Mouse (Mus musculus) hindbrain, embryonic 12.5 days (tissue): ENCODE data around the gene Car1. TPM values are rescaled to one million over a fixed set of nuclear protein-coding genes. Genes with fewer than 3 reads are reported as not detected.
"Not testable (repeated sequence)": the region's sequence is repeated elsewhere in the genome, so short reads cannot be mapped to it uniquely, and the experiment has no call there.

Experiments used
- ATAC-seq: fragments of 200-750 bp; cut with Nextera tagmentation; 2 replicates; pipeline ENCODE4 v1.8.0; 2017; ENCODE audit warnings: moderate TSS enrichment; ENCODE audit not compliant: low FRiP score
- H3K27ac ChIP-seq: fragments of 300-500 bp; sonication (generic); 2 replicates; pipeline ENCODE4 v1.5.1; 2016; ENCODE audit warnings: mild to moderate bottlenecking
- H3K27me3 ChIP-seq: fragments of 300-500 bp; sonication (generic); 2 replicates; pipeline ENCODE4 v1.6.1; 2016; ENCODE audit warnings: mild to moderate bottlenecking
- H3K36me3 ChIP-seq: fragments of 300-500 bp; sonication (generic); 2 replicates; pipeline ENCODE4 v1.6.1; 2016; ENCODE audit warnings: mild to moderate bottlenecking
- H3K4me1 ChIP-seq: fragments of 300-500 bp; sonication (generic); 2 replicates; pipeline ENCODE4 v1.6.1; 2016
- H3K4me2 ChIP-seq: fragments of 300-500 bp; sonication (generic); replicated peaks from 2 replicates; pipeline ENCODE4 v1.6.1; 2016; ENCODE audit warnings: mild to moderate bottlenecking
- H3K4me3 ChIP-seq: fragments of 300-500 bp; sonication (generic); 2 replicates; pipeline ENCODE4 v1.5.1; 2016; ENCODE audit warnings: mild to moderate bottlenecking
- H3K9ac ChIP-seq: fragments of 300-500 bp; sonication (generic); 2 replicates; pipeline ENCODE4 v1.6.1; 2016; ENCODE audit warnings: mild to moderate bottlenecking, moderate library complexity
- H3K9me3 ChIP-seq: fragments of 300-500 bp; sonication (generic); replicated peaks from 2 replicates; pipeline ENCODE4 v1.6.1; 2016; ENCODE audit warnings: mild to moderate bottlenecking
- WGBS: fragments of 180-500 bp; shearing (Covaris S2); methylation state at CpG from one replicate; pipeline ENCODE4 v1.1.7; 2016; 5-methylcytosine and 5-hydroxymethylcytosine counted together
- polyA plus RNA-seq: library from polyadenylated mRNA; unstranded; fragments of >200 nt; fragmentation: Nextera tagmentation; extraction: Ambion mirVana; gene quantifications from 2 replicates; pipeline ENCODE4 v1.2.1, GENCODE M21; 2016

The Car1 gene
- polyA plus RNA-seq, result 0.23 TPM in 1 of 2 replicates, not detected in the other

DNA sequence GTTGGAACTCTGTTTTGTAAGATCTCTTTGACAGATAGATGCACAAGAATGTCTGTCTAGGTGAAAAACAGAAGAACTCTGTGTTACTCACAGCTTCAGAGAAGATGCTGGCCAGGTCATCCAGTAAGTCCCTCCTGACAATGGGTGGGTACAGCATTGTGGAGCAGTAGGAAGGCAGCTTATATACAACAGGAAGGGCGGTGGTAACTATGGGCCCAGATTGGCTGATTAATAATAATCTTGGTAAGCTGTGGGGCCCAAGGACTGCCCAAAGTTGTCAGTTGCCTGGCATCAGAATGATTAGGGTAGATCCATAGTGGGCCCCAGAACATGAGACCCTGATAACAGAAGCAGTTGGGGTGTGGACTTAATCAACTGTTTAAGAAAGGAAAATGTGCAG, at the start of gene Car1:
Gene Car1, minus strand, starts transcription at position 158 of the 400 bp plus-strand sequence.
- no peak within 1 kb of the TSS for H3K4me2 ChIP-seq
- ATAC-seq, result no peak
- H3K9ac ChIP-seq, result no peak within 1 kb of the TSS
- no peaks in the 10 kb centered on the region for H3K4me1 ChIP-seq
- WGBS, result 91% methylated on average over 1 of the region's 1 CpGs
- no peak within 1 kb of the TSS for H3K27ac ChIP-seq
- no peak within 1 kb of the TSS for H3K4me3 ChIP-seq
- H3K27me3 ChIP-seq, result no peaks in the 10 kb centered on the region
- H3K9me3 ChIP-seq, result no peaks in the 10 kb centered on the region
- H3K36me3 ChIP-seq, result no peaks in the 10 kb centered on the region

DNA sequence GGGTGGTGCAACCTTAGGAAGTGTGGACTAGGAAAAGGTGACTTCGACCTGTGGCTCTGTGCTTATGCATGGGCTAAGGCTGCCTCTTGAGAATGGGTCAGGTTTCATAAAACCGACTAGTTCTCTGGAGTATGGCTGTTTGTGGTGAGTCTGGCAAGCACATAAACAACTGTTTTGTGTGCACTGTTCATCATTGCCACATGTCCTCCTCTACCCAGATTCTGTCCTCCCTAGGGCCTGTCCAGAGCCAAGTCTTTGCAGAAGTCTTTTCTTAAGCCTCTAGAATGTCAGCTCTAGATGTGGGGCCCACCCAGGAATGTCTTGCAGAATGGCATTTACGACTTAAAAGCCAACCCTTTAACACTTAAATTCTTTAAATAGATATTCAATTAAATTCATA, 49.7 kb upstream of the Car1 start:
- 87% methylated on average over 3 of the region's 3 CpGs for WGBS

GRCm38 (mm10) chr3:14854446-14854845, 46.3 kb upstream of the Car1 start:
- no peak overlapping the region for H3K9ac ChIP-seq
- H3K4me1 ChIP-seq, result no peaks in the 10 kb centered on the region
- H3K9me3 ChIP-seq, result no peaks in the 10 kb centered on the region
- no peak overlapping the region for H3K4me3 ChIP-seq
- H3K27me3 ChIP-seq, result no peaks in the 10 kb centered on the region
- H3K36me3 ChIP-seq, result no peaks in the 10 kb centered on the region
- ATAC-seq, result no peak
- H3K4me2 ChIP-seq, result no peak overlapping the region
- WGBS, result 80% methylated on average over 1 of the region's 1 CpGs
- no peak overlapping the region for H3K27ac ChIP-seq

More for the DNA sequence above, 49.7 kb upstream of the Car1 start:
- no peak overlapping the region for H3K27ac ChIP-seq
- H3K36me3 ChIP-seq, result no peaks in the 10 kb centered on the region
- H3K27me3 ChIP-seq, result no peaks in the 10 kb centered on the region
- ATAC-seq, result no peak
- H3K4me3 ChIP-seq, result no peak overlapping the region
- H3K9ac ChIP-seq, result no peak overlapping the region
- H3K9me3 ChIP-seq, result no peaks in the 10 kb centered on the region
- no peak overlapping the region for H3K4me2 ChIP-seq
- H3K4me1 ChIP-seq, result 0 out of 2 replicates have a peak, but pooled peaks cover 2% of the 10 kb centered on the region

DNA sequence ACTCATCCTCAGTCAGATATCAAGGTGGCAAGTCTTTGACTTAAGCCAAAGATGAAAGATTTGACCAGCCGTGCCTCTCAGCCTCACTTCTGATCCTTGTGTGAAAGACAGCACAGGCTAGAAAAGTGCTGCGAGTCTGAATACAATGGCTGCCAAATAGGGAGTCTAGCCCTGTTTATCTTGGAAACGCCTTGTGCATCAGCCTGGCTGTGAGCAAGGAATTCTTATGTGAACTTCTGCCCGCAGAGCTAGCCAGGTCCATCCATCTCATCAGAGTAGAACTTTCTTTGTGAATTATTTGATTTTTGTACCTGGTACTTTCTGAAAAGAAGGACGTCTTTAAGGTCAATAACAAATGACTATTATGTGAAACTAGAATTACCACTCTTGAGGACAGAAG, 45.8 kb upstream of the Car1 start:
- H3K36me3 ChIP-seq, result no peaks in the 10 kb centered on the region
- H3K4me2 ChIP-seq, result no peak overlapping the region
- no peaks in the 10 kb centered on the region for H3K27me3 ChIP-seq
- WGBS, result 80% methylated on average over 5 of the region's 5 CpGs
- no peak for ATAC-seq
- H3K9ac ChIP-seq, result no peak overlapping the region
- no peaks in the 10 kb centered on the region for H3K4me1 ChIP-seq
- no peaks in the 10 kb centered on the region for H3K9me3 ChIP-seq
- H3K4me3 ChIP-seq, result no peak overlapping the region
- H3K27ac ChIP-seq, result no peak overlapping the region

GRCm38 (mm10) chr3:14848587-14849254, 40.6 kb upstream of the Car1 start:
- H3K4me3 ChIP-seq, result no peak overlapping the region
- no peak for ATAC-seq
- H3K9me3 ChIP-seq, result no peaks in the 10 kb centered on the region
- no peaks in the 10 kb centered on the region for H3K4me1 ChIP-seq
- H3K36me3 ChIP-seq, result no peaks in the 10 kb centered on the region
- no peaks in the 10 kb centered on the region for H3K27me3 ChIP-seq
- no peak overlapping the region for H3K9ac ChIP-seq
- WGBS, result 87% methylated on average over 2 of the region's 2 CpGs
- H3K27ac ChIP-seq, result no peak overlapping the region
- H3K4me2 ChIP-seq, result no peak overlapping the region

- Histone ChIP-seq H3K27ac (no peak overlapping the region), H3K4me1 (no peaks in the 10 kb centered on the region), H3K27me3 (no peaks in the 10 kb centered on the region), H3K36me3 (no peaks in the 10 kb centered on the region), H3K4me3 (no peak overlapping the region), H3K9ac (no peak overlapping the region), H3K9me3 (no peaks in the 10 kb centered on the region), H3K4me2 (no peak overlapping the region)
- WGBS, result 79% methylated on average over 3 of the region's 3 CpGs
- ATAC-seq, result no peak
Observed at GRCm38 (mm10) chr3:14839466-14840118, 31.4 kb upstream of the Car1 start.

DNA sequence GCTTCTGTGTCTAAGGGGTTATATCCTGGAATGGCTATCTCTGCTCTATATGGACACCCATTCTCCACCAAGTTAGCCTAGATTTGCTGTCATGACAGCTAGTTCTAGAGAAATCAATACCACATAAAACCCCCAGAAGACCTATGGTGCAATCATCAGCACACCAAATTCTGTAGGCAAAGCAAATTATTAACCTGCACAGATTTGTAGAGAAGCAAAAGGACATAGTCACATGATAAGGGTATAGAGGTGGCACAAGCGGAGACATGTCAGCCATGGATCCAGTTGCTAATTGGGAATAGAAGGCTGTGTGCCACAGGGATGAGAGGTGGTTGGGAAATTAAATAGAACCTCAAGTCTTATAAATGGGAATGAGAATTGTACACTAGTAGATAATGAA, 30.8 kb upstream of the Car1 start:
- Histone ChIP-seq H3K4me1 (no peaks in the 10 kb centered on the region), H3K4me3 (no peak overlapping the region), H3K9me3 (no peaks in the 10 kb centered on the region), H3K27me3 (no peaks in the 10 kb centered on the region), H3K4me2 (no peak overlapping the region), H3K36me3 (no peaks in the 10 kb centered on the region), H3K27ac (no peak overlapping the region), H3K9ac (no peak overlapping the region)
- WGBS, result 94% methylated on average over 1 of the region's 1 CpGs
- no peak for ATAC-seq

GRCm38 (mm10) chr3:14832766-14833165, 24.6 kb upstream of the Car1 start:
- H3K27ac ChIP-seq, result no peak overlapping the region
- ATAC-seq, result no peak
- H3K9ac ChIP-seq, result no peak overlapping the region
- H3K4me2 ChIP-seq, result no peak overlapping the region
- H3K36me3 ChIP-seq, result no peaks in the 10 kb centered on the region
- no peaks in the 10 kb centered on the region for H3K4me1 ChIP-seq
- H3K4me3 ChIP-seq, result no peak overlapping the region
- H3K9me3 ChIP-seq, result no peaks in the 10 kb centered on the region
- no peaks in the 10 kb centered on the region for H3K27me3 ChIP-seq

DNA sequence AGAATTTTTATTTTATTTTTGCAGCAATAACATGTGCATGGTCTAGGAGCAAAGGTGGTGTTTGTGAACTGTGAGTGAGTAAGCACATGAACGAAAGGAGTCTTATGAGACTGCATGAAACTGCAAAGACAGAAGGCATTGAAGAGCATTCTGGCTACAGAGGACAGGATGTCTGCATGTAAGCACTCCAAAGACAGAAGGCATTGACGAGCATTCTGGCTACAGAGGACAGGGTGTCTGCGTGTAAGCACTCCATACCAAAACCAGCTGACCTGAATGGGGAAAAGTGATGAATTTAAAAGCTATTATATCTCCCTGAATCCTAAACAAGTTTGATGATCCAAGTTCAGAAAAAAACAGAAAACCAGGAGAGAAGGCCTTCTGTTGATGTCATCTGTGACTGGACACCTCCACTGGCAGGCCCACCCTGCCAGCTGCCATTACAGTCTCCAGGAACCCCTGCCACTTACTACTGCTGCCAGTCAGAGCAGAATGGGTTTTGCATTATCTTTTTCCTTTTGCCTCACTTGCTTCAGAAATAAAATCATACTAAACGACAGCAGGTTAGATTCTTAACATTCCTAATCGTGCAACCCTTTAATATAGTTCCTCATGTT, 23.2 kb upstream of the Car1 start:
- no peak for ATAC-seq
- Histone ChIP-seq H3K27me3 (no peaks in the 10 kb centered on the region), H3K9me3 (no peaks in the 10 kb centered on the region), H3K4me1 (no peaks in the 10 kb centered on the region), H3K9ac (no peak overlapping the region), H3K36me3 (no peaks in the 10 kb centered on the region), H3K4me3 (no peak overlapping the region), H3K27ac (no peak overlapping the region), H3K4me2 (no peak overlapping the region)
- WGBS, result 86% methylated on average over 5 of the region's 5 CpGs

GRCm38 (mm10) chr3:14828896-14829295, 20.7 kb upstream of the Car1 start:
- H3K27ac ChIP-seq, result no peak overlapping the region
- H3K9ac ChIP-seq, result no peak overlapping the region
- no peak for ATAC-seq

GRCm38 (mm10) chr3:14819844-14820504, 11.8 kb upstream of the Car1 start:
- Histone ChIP-seq H3K27ac (no peak overlapping the region), H3K27me3 (no peaks in the 10 kb centered on the region), H3K4me1 (no peaks in the 10 kb centered on the region), H3K9me3 (no peaks in the 10 kb centered on the region), H3K9ac (no peak overlapping the region), H3K4me2 (no peak overlapping the region), H3K4me3 (no peak overlapping the region), H3K36me3 (no peaks in the 10 kb centered on the region)
- no peak for ATAC-seq
- WGBS, result 74% methylated on average over 1 of the region's 1 CpGs

More at GRCm38 (mm10) chr3:14828896-14829295, 20.7 kb upstream of the Car1 start:
- H3K4me1 ChIP-seq, result no peaks in the 10 kb centered on the region
- no peak overlapping the region for H3K4me2 ChIP-seq
- no peaks in the 10 kb centered on the region for H3K36me3 ChIP-seq
- H3K9me3 ChIP-seq, result no peaks in the 10 kb centered on the region
- no peaks in the 10 kb centered on the region for H3K27me3 ChIP-seq
- H3K4me3 ChIP-seq, result no peak overlapping the region

GRCm38 (mm10) chr3:14815396-14815795, 7.2 kb upstream of the Car1 start:
- not testable (repeated sequence) for H3K4me2 ChIP-seq, H3K27me3 ChIP-seq, H3K9me3 ChIP-seq, H3K4me3 ChIP-seq, H3K36me3 ChIP-seq, H3K9ac ChIP-seq, ATAC-seq, H3K27ac ChIP-seq, H3K4me1 ChIP-seq
- 87% methylated on average over 1 of the region's 1 CpGs for WGBS
